Mouse (Mus musculus) 3134 (cell line): Measurements from ENCODE around the gene Pogk.

ENCODE experiments used
- DNase-seq: peaks from one replicate; pipeline ENCODE4 v3.0.0-alpha.2; 2011; ENCODE audit warnings: low spot score; ENCODE audit not compliant: insufficient read length; ENCODE audit errors: extremely low read depth

The Pogk gene

GRCm38 (mm10) chr1:166379630-166380231 is 29.9 kb downstream of the Pogk start:
- peak; percentile 79 for DNase-seq

- DNase-seq, result peak; percentile 95
Observed at GRCm38 (mm10) chr1:166379013-166379629, 30.5 kb downstream of the Pogk start, which contains the start of gene Tada1. Gene Tada1, plus strand, starts transcription at chr1:166379097.

- DNase-seq, result no peak
Observed at GRCm38 (mm10) chr1:166378431-166379012, 31.1 kb downstream of the Pogk start.

GRCm38 (mm10) chr1:166377171-166377570 is 32.5 kb downstream of the Pogk start:
- DNase-seq, result no peak

GRCm38 (mm10) chr1:166363122-166363521 is 46.5 kb downstream of the Pogk start:
- DNase-seq, result no peak

- DNase-seq, result no peak
Observed at GRCm38 (mm10) chr1:166362659-166363058, 47.0 kb downstream of the Pogk start.

GRCm38 (mm10) chr1:166361842-166362241 is 47.8 kb downstream of the Pogk start:
- no peak for DNase-seq

GRCm38 (mm10) chr1:166360896-166361295 is 48.8 kb downstream of the Pogk start:
- DNase-seq, result no peak

GRCm38 (mm10) chr1:166360157-166360855 is 49.4 kb downstream of the Pogk start:
- DNase-seq, result peak; percentile 49

- DNase-seq, result no peak
Observed at GRCm38 (mm10) chr1:166349751-166350150, 59.9 kb downstream of the Pogk start.

GRCm38 (mm10) chr1:166349341-166349740 is 60.3 kb downstream of the Pogk start:
- DNase-seq, result no peak

GRCm38 (mm10) chr1:166346906-166347305 is 62.8 kb downstream of the Pogk start:
- DNase-seq, result no peak

- no peak for DNase-seq
Observed at GRCm38 (mm10) chr1:166345602-166346001, 64.1 kb downstream of the Pogk start.

GRCm38 (mm10) chr1:166344300-166345077 is 65.2 kb downstream of the Pogk start:
- no peak for DNase-seq

GRCm38 (mm10) chr1:166343586-166343985 is 66.1 kb downstream of the Pogk start:
- DNase-seq, result no peak

- DNase-seq, result no peak
Observed at GRCm38 (mm10) chr1:166342539-166342938, 67.1 kb downstream of the Pogk start.

GRCm38 (mm10) chr1:166342060-166342459 is 67.6 kb downstream of the Pogk start:
- DNase-seq, result no peak

GRCm38 (mm10) chr1:166339110-166339509 is 70.6 kb downstream of the Pogk start:
- peak; percentile 7 for DNase-seq
